22 mouse cellular contexts compared by ENCODE assay signal in the genomic region with DNA sequence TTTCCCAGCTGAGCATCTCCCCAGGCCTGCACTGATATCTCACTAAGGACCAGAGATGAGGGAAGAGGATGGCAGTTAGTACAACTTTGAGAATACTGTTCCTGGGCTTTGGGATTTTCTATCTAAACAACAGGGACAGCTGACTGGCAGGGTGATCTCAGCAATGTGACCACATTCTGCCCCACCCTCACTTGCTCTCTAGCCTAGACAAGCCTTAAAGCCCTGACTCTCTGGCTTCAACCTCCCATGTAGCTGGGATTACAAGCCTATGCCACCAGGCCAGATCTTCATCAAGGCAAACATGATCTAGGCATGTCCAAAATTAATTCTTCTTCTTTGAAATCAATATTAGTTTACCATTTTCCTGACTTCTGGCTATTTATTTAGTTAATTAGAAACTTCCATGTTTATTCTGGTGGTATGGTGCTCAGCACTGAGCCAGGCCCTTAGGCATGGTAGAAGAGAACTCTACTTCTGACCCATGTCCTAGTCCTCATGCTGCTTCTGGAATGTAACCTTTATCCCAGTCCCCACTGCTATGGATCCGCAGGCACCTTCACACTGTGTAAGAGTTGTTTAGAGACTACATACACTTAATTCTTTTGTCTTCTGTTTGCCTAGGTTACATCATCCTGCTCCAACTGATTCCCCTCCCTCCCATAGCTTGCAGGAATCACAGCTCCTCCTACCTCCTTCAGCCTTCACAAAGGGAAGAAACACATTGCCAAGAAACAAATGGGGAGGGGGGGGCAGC. TPM values are rescaled to one million over a fixed set of nuclear protein-coding genes. Genes with fewer than 3 reads are reported as not detected.
DNase-seq lines count a peak whose midpoint lies in the region; ATAC-seq and TF ChIP-seq lines count a peak whose summit lies in the region.
"Had no signal": no experiment of that assay in that cellular context is flagged by ENCODE, and none has a peak within 500 bp of the region (broad histone marks: within the 10 kb centered on the region; RNA-seq: fewer than 3 reads in every experiment).

No protein-coding gene starts in this region.

- no peak overlapping the region for H3ac ChIP-seq in myocyte (ENCODE audit: control insufficient read depth, insufficient read length)

- WGBS in forebrain, postnatal 0 days = 24% methylated on average over 1 of the region's 1 CpGs
- WGBS in forebrain, embryonic 16.5 days = 31% methylated on average over 1 of the region's 1 CpGs
- WGBS in liver, embryonic 11.5 days = 29% methylated on average over 1 of the region's 1 CpGs
- WGBS in liver, embryonic 12.5 days (ENCODE audit: insufficient replicate concordance) = 31% methylated on average over 1 of the region's 1 CpGs
- 30% methylated on average over 1 of the region's 1 CpGs for WGBS in hindbrain, embryonic 11.5 days

- peak; percentile 25; the same call in 1 of the 2 replicates for ATAC-seq in forebrain, postnatal 0 days
- no peak for ATAC-seq in forebrain, embryonic 16.5 days
- no peak for ATAC-seq in liver, embryonic 11.5 days (replicated peaks; ENCODE audit: low FRiP score)
- no peak for ATAC-seq in liver, embryonic 12.5 days
- ATAC-seq in hindbrain, embryonic 11.5 days (ENCODE audit: low FRiP score) = no peak
- ATAC-seq: intestine, embryonic 16.5 days had no signal

- H3K79me2 ChIP-seq in myocyte (ENCODE audit: control insufficient read depth, insufficient read depth) = no peaks in the 10 kb centered on the region

- no peaks in the 10 kb centered on the region for H3K9me3 ChIP-seq in forebrain, postnatal 0 days (ENCODE audit: low read length)
- H3K9me3 ChIP-seq in forebrain, embryonic 16.5 days (ENCODE audit: control insufficient read depth, low read length) = no peaks in the 10 kb centered on the region
- H3K9me3 ChIP-seq in liver, embryonic 11.5 days (ENCODE audit: control insufficient read depth, low read length) = no peaks in the 10 kb centered on the region
- no peaks in the 10 kb centered on the region for H3K9me3 ChIP-seq in liver, embryonic 12.5 days (replicated peaks)
- no peaks in the 10 kb centered on the region for H3K9me3 ChIP-seq in hindbrain, embryonic 11.5 days (ENCODE audit: control insufficient read depth, low read length)
- H3K9me3 ChIP-seq: hindbrain, embryonic 12.5 days; limb, embryonic 13.5 days; midbrain, embryonic 12.5 days had no signal

- H3K4me2 ChIP-seq in forebrain, postnatal 0 days (ENCODE audit: low read depth) = no peak overlapping the region
- H3K4me2 ChIP-seq in forebrain, embryonic 16.5 days (ENCODE audit: low read length) = no peak overlapping the region
- H3K4me2 ChIP-seq in liver, embryonic 11.5 days = no peak overlapping the region
- H3K4me2 ChIP-seq in liver, embryonic 12.5 days = no peak overlapping the region
- H3K4me2 ChIP-seq in myocyte (ENCODE audit: low read depth) = peak overlapping the region; percentile 40
- H3K4me2 ChIP-seq in hindbrain, embryonic 11.5 days (replicated peaks; ENCODE audit: low read depth, low read length) = no peak overlapping the region
- H3K4me2 ChIP-seq: hindbrain, embryonic 12.5 days; limb, embryonic 13.5 days; midbrain, embryonic 12.5 days had no signal

- H3K4me3 ChIP-seq in forebrain, postnatal 0 days (ENCODE audit: low read depth, low read length) = no peak overlapping the region
- no peak overlapping the region for H3K4me3 ChIP-seq in forebrain, embryonic 16.5 days (replicated peaks; ENCODE audit: low read length)
- H3K4me3 ChIP-seq in liver, embryonic 11.5 days (ENCODE audit: low read depth, low read length) = no peak overlapping the region
- H3K4me3 ChIP-seq in liver, embryonic 12.5 days = no peak overlapping the region
- H3K4me3 ChIP-seq in myocyte = no peak overlapping the region
- H3K4me3 ChIP-seq in hindbrain, embryonic 11.5 days (ENCODE audit: low read depth, low read length) = no peak overlapping the region
- H3K4me3 ChIP-seq: erythroblast, embryonic 14.5 days; heart, adult 2 months; hindbrain, embryonic 12.5 days; limb, embryonic 13.5 days; midbrain, embryonic 12.5 days had no signal

- H3K4me1 ChIP-seq in forebrain, postnatal 0 days (ENCODE audit: insufficient read depth) = no peaks in the 10 kb centered on the region
- H3K4me1 ChIP-seq in forebrain, embryonic 16.5 days (replicated peaks; ENCODE audit: control insufficient read depth, insufficient read depth, low read length) = no peaks in the 10 kb centered on the region
- no peaks in the 10 kb centered on the region for H3K4me1 ChIP-seq in liver, embryonic 11.5 days (replicated peaks; ENCODE audit: control insufficient read depth, insufficient read depth, low read length)
- H3K4me1 ChIP-seq in liver, embryonic 12.5 days = no peaks in the 10 kb centered on the region
- H3K4me1 ChIP-seq in hindbrain, embryonic 11.5 days (replicated peaks; ENCODE audit: control insufficient read depth, insufficient read depth, low read length) = no peaks in the 10 kb centered on the region
- H3K4me1 ChIP-seq: hindbrain, embryonic 12.5 days; midbrain, embryonic 12.5 days had no signal

- no peaks in the 10 kb centered on the region for H3K27me3 ChIP-seq in forebrain, postnatal 0 days (ENCODE audit: insufficient read depth, low read length)
- H3K27me3 ChIP-seq in forebrain, embryonic 16.5 days (replicated peaks; ENCODE audit: control insufficient read depth, insufficient read depth, low read length) = no peaks in the 10 kb centered on the region
- H3K27me3 ChIP-seq in liver, embryonic 11.5 days (replicated peaks; ENCODE audit: control insufficient read depth, insufficient read depth, low read length) = peaks cover 2% of the 10 kb centered on the region; the same call in 1 of the 2 replicates
- H3K27me3 ChIP-seq in liver, embryonic 12.5 days (replicated peaks) = no peaks in the 10 kb centered on the region
- no peaks in the 10 kb centered on the region for H3K27me3 ChIP-seq in myocyte (ENCODE audit: control insufficient read depth, insufficient read depth, insufficient read length)
- no peaks in the 10 kb centered on the region for H3K27me3 ChIP-seq in hindbrain, embryonic 11.5 days (ENCODE audit: control insufficient read depth, insufficient read depth, low read length)
- H3K27me3 ChIP-seq: hindbrain, embryonic 12.5 days; limb, embryonic 13.5 days; midbrain, embryonic 12.5 days had no signal

- H3K36me3 ChIP-seq in forebrain, postnatal 0 days (ENCODE audit: insufficient read depth) = no peaks in the 10 kb centered on the region
- H3K36me3 ChIP-seq in forebrain, embryonic 16.5 days (ENCODE audit: control insufficient read depth, insufficient read depth) = no peaks in the 10 kb centered on the region
- H3K36me3 ChIP-seq in liver, embryonic 11.5 days (ENCODE audit: control insufficient read depth, insufficient read depth, low read length) = no peaks in the 10 kb centered on the region
- no peaks in the 10 kb centered on the region for H3K36me3 ChIP-seq in liver, embryonic 12.5 days
- H3K36me3 ChIP-seq in myocyte (ENCODE audit: control insufficient read depth, insufficient read depth) = no peaks in the 10 kb centered on the region
- no peaks in the 10 kb centered on the region for H3K36me3 ChIP-seq in hindbrain, embryonic 11.5 days (ENCODE audit: control insufficient read depth, insufficient read depth, low read length)
- H3K36me3 ChIP-seq: hindbrain, embryonic 12.5 days; limb, embryonic 13.5 days; midbrain, embryonic 12.5 days had no signal

- H3K27ac ChIP-seq in forebrain, postnatal 0 days (ENCODE audit: low read depth, low read length) = no peak overlapping the region
- no peak overlapping the region for H3K27ac ChIP-seq in forebrain, embryonic 16.5 days (ENCODE audit: low read length)
- no peak overlapping the region for H3K27ac ChIP-seq in liver, embryonic 11.5 days (ENCODE audit: low read depth, low read length)
- H3K27ac ChIP-seq in liver, embryonic 12.5 days = no peak overlapping the region
- H3K27ac ChIP-seq in hindbrain, embryonic 11.5 days (ENCODE audit: low read depth, low read length) = no peak overlapping the region
- H3K27ac ChIP-seq: heart, adult 2 months; hindbrain, embryonic 12.5 days; limb, embryonic 13.5 days; midbrain, embryonic 12.5 days had no signal

- peak; percentile 24 for TF ChIP-seq POLR2A in myocyte (IDR thresholded peaks at IDR 0.05; ENCODE audit: insufficient read length, low read depth)

- no peak for DNase-seq in forebrain, postnatal 0 days
- DNase-seq in liver, embryonic 11.5 days (ENCODE audit: low spot score) = peak; percentile 16
- DNase-seq in spleen, postnatal 4 days (ENCODE audit: low spot score in 2 of 2) = peak; percentile 5 to 44
- DNase-seq in spleen, adult 18-20 months = no peak
- no peak for DNase-seq in hindbrain, embryonic 11.5 days (ENCODE audit: low spot score)
- DNase-seq: cerebellum, adult 8-10 months; gastrocnemius, postnatal 10 days; lung, postnatal 4 days; right cerebral cortex, postnatal 25 days had no signal

- H3K9ac ChIP-seq in forebrain, postnatal 0 days = no peak overlapping the region
- H3K9ac ChIP-seq in forebrain, embryonic 16.5 days (replicated peaks; ENCODE audit: low read depth, low read length) = no peak overlapping the region
- no peak overlapping the region for H3K9ac ChIP-seq in liver, embryonic 11.5 days (ENCODE audit: low read depth, low read length)
- no peak overlapping the region for H3K9ac ChIP-seq in liver, embryonic 12.5 days
- no peak overlapping the region for H3K9ac ChIP-seq in hindbrain, embryonic 11.5 days (ENCODE audit: low read depth, low read length)
- H3K9ac ChIP-seq: hindbrain, embryonic 12.5 days; limb, embryonic 13.5 days; midbrain, embryonic 12.5 days had no signal

- TF ChIP-seq CTCF in forebrain, postnatal 0 days (IDR thresholded peaks at IDR 0.05; ENCODE audit: low read depth) = no peak

TF ChIP-seq in myocyte, 11 proteins besides CTCF, POLR2A, EP300 and RAD21 (continues in another document):
- TF ChIP-seq TCF3 (IDR thresholded peaks at IDR 0.05; ENCODE audit: insufficient read length, low read depth) (no peak), TCF12 (IDR thresholded peaks at IDR 0.05; ENCODE audit: insufficient read depth, poor library complexity, severe bottlenecking) (no peak), SRF (IDR thresholded peaks at IDR 0.05; ENCODE audit: control insufficient read depth, insufficient read length, low read depth) (no peak), MYOD1 (IDR thresholded peaks at IDR 0.05; ENCODE audit: control insufficient read depth in 1 of 3, insufficient read length in 2 of 3, low read depth in 2 of 3) (peak in 1 of 3 experiments; percentile 42), USF1 (IDR thresholded peaks at IDR 0.05; ENCODE audit: low read depth) (no peak), MAX (IDR thresholded peaks at IDR 0.05; ENCODE audit: low read depth) (no peak)

RNA-seq across cellular contexts. Expression of gene Cyp26b1, which starts 7.6 kb away (rescaled TPM):
- total RNA-seq in forebrain, postnatal 0 days (2014; rRNA removed) = 7.5 and 10.6 TPM in 2 replicates
- 5.2 and 6.5 TPM in 2 replicates for polyA plus RNA-seq in forebrain, postnatal 0 days (2015; fragmentation: Nextera tagmentation; extraction: Ambion mirVana)
- 3.6 and 6.2 TPM in 2 replicates for polyA plus RNA-seq in forebrain, embryonic 16.5 days (2015; fragmentation: Nextera tagmentation; extraction: Ambion mirVana)
- polyA plus RNA-seq in liver, embryonic 11.5 days (2014; fragmentation: Nextera tagmentation; extraction: Ambion mirVana) = 0.75 and 1.0 TPM in 2 replicates
- polyA plus RNA-seq in liver, embryonic 12.5 days (2016; fragmentation: Nextera tagmentation; extraction: Ambion mirVana) = 0.23 and 0.25 TPM in 2 replicates
- 2.4 TPM for polyA plus RNA-seq in myocyte (2012; fragmentation: generic; extraction: Trizol)
- polyA plus RNA-seq in hindbrain, embryonic 11.5 days (2014; fragmentation: Nextera tagmentation; extraction: Ambion mirVana) = 19.2 and 19.4 TPM in 2 replicates
- total RNA-seq: CH12.LX; common myeloid progenitor, adult 5-6 weeks; MEL; neutrophil, adult 5-6 weeks had no signal
- polyA plus RNA-seq: erythroblast, embryonic 14.5 days had no signal

Comparison
In these comparisons a context has a peak if more than half of its experiments do, and no peak if none do; other contexts are left out.
1. DNase-seq: peak in liver, embryonic 11.5 days (single experiment) and spleen, postnatal 4 days (2 of 2); none in forebrain, postnatal 0 days (single experiment), spleen, adult 18-20 months (0 of 2) and hindbrain, embryonic 11.5 days (single experiment).